Mouse (Mus musculus): ENCODE data around the gene Lima1.

- TF ChIP-seq CTCF (IDR thresholded peaks at IDR 0.05; ENCODE audit: low read depth) = no peak
- no peak for TF ChIP-seq EP300 (optimal IDR thresholded peaks at IDR 0.05)
Observed at GRCm38 (mm10) chr15:99806171-99806570, 69.1 kb downstream of the Lima1 start.

All from stomach, postnatal 0 days (tissue).